Mouse (Mus musculus): ENCODE measurements around the gene Srbd1.

DNA sequence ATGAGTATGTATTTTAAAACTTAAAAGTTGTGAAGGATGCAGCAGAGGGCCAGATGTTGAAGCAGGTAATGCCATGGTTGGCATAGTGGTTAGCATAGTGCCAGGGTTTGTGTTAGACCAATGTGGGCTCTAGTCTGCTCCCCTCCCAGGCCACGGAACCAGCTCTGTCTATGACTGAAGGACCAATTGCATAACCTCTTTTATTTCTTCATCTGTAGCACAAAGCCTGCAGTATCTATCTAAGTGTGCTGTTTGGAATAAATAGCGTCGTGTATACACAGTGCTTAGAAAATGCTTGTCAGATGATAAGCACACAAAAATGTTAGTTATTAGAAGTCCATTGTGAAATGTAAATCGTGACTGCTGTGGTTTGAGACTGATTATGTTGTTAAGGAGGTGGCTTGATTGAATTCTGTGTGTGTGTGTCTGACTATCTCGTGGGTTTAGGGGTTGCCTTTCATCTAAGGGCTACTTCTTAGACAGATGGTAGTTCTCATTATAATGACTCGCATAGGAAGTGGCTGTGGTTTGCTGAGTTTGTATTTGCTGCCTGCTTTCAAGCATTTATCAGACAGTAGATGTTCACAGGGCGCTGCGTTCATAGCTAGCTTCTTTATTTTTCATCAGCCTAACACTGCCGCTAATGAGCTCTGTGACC, 39.7 kb upstream of the Srbd1 start:
- no peak for TF ChIP-seq CTCF (IDR thresholded peaks at IDR 0.05; ENCODE audit: extremely low read depth, insufficient read depth, low read length)
- no peak for TF ChIP-seq POLR2A (IDR thresholded peaks at IDR 0.05; ENCODE audit: extremely low read depth, insufficient read depth, low read length)

Measured in cortical plate, adult 2 months (tissue).